Mouse (Mus musculus) brain, embryonic 14.5 days (tissue): ENCODE results near the gene Pcnx.

Experiments used
- CTCF ChIP-seq: fragments of 200-500 bp; IDR thresholded peaks from 2 replicates; pipeline ENCODE4 v1.5.1; 2012; ENCODE audit warnings: inconsistent platforms, mild to moderate bottlenecking, moderate library complexity, borderline replicate concordance; ENCODE audit not compliant: insufficient read depth, insufficient read length; ENCODE audit errors: extremely low read depth
- POLR2A ChIP-seq: fragments of 200-500 bp; IDR thresholded peaks from 2 replicates; pipeline ENCODE4 v1.6.1; 2012; ENCODE audit warnings: mild to moderate bottlenecking, inconsistent platforms, borderline replicate concordance; ENCODE audit not compliant: poor library complexity, insufficient read depth, insufficient read length, severe bottlenecking; ENCODE audit errors: extremely low read depth

DNA sequence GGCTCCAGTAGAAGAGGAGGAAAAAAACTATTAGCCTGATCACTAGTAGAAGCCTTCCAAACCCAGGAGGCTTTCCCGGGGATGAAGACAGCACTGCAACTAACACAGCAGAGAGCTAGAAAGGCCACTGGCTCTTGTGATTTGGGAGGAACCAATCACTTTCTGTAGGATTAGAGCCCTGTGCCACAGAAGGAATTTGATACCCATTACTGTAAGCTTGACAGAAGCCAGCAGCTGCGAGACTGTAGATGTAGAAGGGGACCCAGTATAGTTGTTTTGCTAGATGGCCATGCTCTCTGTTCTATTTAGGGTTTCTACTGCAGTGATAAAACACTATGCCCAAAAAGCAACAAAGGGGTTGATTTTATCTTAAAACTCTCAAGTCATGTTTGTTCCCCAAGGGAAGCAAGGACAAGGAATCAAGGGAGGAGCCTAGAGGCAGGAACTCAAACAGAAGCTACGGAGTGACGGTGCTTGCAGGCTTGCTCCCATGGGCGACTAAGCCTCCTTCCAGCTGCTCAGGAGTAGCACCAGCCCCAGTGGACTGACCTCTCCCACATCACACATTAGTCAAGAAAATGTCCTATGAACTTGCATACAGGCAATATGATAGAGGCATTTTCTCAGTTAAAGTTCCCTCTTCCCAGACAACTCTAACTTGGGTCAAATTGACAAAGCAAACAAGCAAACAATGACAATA is 27.6 kb upstream of the Pcnx start:
- no peak for TF ChIP-seq CTCF
- no peak for TF ChIP-seq POLR2A
